Mouse (Mus musculus): Measurements from ENCODE around the gene Sipa1l1. TPM values are rescaled to one million over a fixed set of nuclear protein-coding genes. Genes with fewer than 3 reads are reported as not detected.
A peak's percentile ranks its signal among the peaks of the same experiment; 100 is the strongest.

Sipa1l1 gene
- total and polyA plus RNA-seq, 2 experiments from 2014 or later = 7.0 to 17.1 TPM

DNA sequence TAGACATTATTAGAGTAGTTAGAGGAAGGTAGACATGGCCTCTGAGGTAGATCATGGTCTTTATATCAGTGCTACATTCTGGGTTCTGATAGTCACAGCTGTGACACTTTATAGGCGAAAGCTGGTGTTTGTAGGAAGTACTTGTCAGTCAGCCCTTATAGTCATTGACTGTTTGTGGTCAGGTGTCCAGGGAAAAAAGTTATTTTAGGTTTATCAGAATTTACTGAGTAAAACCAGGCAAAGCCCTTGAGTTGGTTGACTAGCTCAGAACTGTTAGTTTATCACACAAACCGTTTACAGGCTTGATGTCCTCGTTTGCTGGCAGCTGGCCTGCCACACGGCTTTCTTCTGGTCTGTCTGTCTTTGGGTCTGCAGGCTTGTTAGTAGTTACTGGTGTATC, 61.0 kb downstream of the Sipa1l1 start:
- 37% methylated on average over 4 of the region's 4 CpGs for WGBS
- Histone ChIP-seq H3K27me3 (ENCODE audit: control insufficient read depth, insufficient read depth, low read length) (no peaks in the 10 kb centered on the region), H3K4me2 (ENCODE audit: low read depth, low read length) (no peak overlapping the region), H3K4me3 (ENCODE audit: low read depth, low read length) (no peak overlapping the region), H3K27ac (ENCODE audit: low read depth) (0 out of 2 replicates have a peak overlapping the region, but pooled peaks have one; percentile 2), H3K4me1 (ENCODE audit: control insufficient read depth, insufficient read depth) (peaks cover 49% of the 10 kb centered on the region), H3K36me3 (replicated peaks; ENCODE audit: control insufficient read depth, insufficient read depth, low read length) (no peaks in the 10 kb centered on the region), H3K9me3 (replicated peaks; ENCODE audit: control insufficient read depth, low read length) (no peaks in the 10 kb centered on the region), H3K9ac (replicated peaks; ENCODE audit: low read depth, low read length) (no peak overlapping the region)
- no peak for ATAC-seq (ENCODE audit: insufficient read depth, low read depth)
- DNase-seq (ENCODE audit: low spot score) = no peak
- no peak for TF ChIP-seq CTCF (IDR thresholded peaks at IDR 0.05; ENCODE audit: low read depth)
- TF ChIP-seq EP300 (IDR thresholded peaks at IDR 0.05; ENCODE audit: low read depth) = no peak

DNA sequence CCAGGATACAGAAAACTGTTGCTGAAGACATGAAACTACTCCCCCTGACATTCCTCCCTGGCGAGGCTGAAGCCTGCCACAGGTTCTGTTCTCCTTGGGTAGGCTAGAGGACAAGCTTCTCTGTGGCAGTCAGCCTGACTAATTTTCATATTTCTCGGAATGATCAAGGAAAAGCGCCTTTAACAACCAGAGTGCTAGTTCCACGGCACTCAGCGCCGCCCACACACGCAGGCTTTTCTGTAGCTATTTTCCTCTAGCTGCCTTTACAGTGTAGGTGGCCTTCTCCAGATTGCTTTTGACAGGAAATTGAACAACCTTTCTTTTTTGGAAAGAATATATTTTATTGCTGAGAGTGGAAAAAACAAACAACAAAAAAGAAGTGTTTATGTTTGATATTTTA, 62.1 kb downstream of the Sipa1l1 start:
- Histone ChIP-seq H3K36me3 (replicated peaks; ENCODE audit: control insufficient read depth, insufficient read depth, low read length) (no peaks in the 10 kb centered on the region), H3K9ac (replicated peaks; ENCODE audit: low read depth, low read length) (no peak overlapping the region), H3K9me3 (replicated peaks; ENCODE audit: control insufficient read depth, low read length) (no peaks in the 10 kb centered on the region), H3K27ac (ENCODE audit: low read depth) (no peak overlapping the region), H3K4me3 (ENCODE audit: low read depth, low read length) (no peak overlapping the region), H3K4me1 (ENCODE audit: control insufficient read depth, insufficient read depth) (peaks cover 42% of the 10 kb centered on the region), H3K27me3 (ENCODE audit: control insufficient read depth, insufficient read depth, low read length) (no peaks in the 10 kb centered on the region), H3K4me2 (ENCODE audit: low read depth, low read length) (no peak overlapping the region)
- WGBS = 59% methylated on average over 7 of the region's 7 CpGs
- no peak for DNase-seq (ENCODE audit: low spot score)
- ATAC-seq (ENCODE audit: insufficient read depth, low read depth) = no peak
- TF ChIP-seq EP300 (IDR thresholded peaks at IDR 0.05; ENCODE audit: low read depth) = no peak
- no peak for TF ChIP-seq CTCF (IDR thresholded peaks at IDR 0.05; ENCODE audit: low read depth)

DNA sequence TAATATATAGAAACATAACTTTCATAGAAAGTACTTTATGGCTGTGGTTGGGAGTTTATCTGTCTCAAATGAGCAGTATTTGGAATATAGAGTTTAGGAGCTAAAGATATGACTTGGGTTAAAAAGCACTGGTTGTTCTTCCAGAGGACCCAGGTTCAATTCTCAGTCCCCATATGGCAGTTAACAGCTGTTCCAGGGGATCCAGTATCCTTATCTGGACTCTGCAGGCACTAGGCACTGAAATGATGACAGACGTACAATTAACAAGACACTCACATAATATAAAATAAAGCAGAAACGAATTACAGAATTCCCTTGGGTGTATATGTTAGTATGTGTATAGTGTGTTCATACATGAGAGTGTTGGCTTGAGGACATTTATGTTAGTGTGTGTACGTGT, 64.1 kb downstream of the Sipa1l1 start:
- WGBS = 72% methylated on average over 3 of the region's 3 CpGs

DNA sequence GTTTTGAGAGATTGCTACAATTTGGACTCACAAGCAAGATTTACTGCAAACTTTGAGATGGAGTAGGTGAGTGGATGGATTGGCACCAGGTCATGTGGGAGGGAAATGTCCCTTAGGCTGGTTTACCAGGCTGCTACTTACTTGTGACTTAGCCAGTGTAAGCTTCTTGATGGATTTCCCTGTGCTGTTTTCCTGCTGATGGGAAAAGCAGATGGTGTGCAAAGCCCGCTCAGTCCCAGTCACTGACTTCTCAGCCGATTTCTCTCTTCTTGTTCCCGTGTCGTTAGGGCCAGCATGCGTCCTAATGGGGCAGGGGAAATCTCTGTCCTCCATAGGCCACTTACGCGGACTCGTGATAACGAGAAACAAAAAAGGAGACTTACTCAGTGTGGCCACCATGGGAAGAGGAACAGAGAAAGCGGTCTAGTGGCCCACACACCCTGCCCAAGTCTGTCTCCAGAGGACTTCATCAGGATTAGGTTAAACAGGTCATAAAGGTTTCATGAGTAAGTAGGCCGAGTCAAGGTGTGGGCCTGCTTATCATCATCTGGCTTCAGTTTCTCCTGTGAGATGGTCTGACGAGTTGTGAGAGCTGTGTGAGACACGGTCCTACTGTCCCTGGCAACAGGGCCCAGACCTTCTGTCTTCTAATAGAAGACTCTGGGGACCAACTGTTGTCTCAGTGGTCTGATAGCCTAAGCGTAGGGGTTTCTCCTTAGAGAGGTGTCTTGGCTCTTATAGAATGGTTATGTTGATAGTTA, 65.5 kb downstream of the Sipa1l1 start:
- no peak overlapping the region for H3K4me3 ChIP-seq (ENCODE audit: low read depth, low read length)
- no peak overlapping the region for H3K9ac ChIP-seq (replicated peaks; ENCODE audit: low read depth, low read length)
- no peak overlapping the region for H3K4me2 ChIP-seq (ENCODE audit: low read depth, low read length)
- peaks cover 46% of the 10 kb centered on the region for H3K4me1 ChIP-seq (ENCODE audit: control insufficient read depth, insufficient read depth)
- no peaks in the 10 kb centered on the region; the same call in 1 of the 2 replicates for H3K36me3 ChIP-seq (replicated peaks; ENCODE audit: control insufficient read depth, insufficient read depth, low read length)
- H3K27me3 ChIP-seq (ENCODE audit: control insufficient read depth, insufficient read depth, low read length) = no peaks in the 10 kb centered on the region
- no peak overlapping the region for H3K27ac ChIP-seq (ENCODE audit: low read depth)
- ATAC-seq (ENCODE audit: insufficient read depth, low read depth) (no peak), DNase-seq (ENCODE audit: low spot score) (no peak)
- no peaks in the 10 kb centered on the region for H3K9me3 ChIP-seq (replicated peaks; ENCODE audit: control insufficient read depth, low read length)
- TF ChIP-seq EP300 (IDR thresholded peaks at IDR 0.05; ENCODE audit: low read depth) (no peak), CTCF (IDR thresholded peaks at IDR 0.05; ENCODE audit: low read depth) (no peak)
- WGBS = 63% methylated on average over 14 of the region's 14 CpGs

More for the DNA sequence above, 64.1 kb downstream of the Sipa1l1 start:
- no peak for ATAC-seq (ENCODE audit: insufficient read depth, low read depth)
- H3K36me3 ChIP-seq (replicated peaks; ENCODE audit: control insufficient read depth, insufficient read depth, low read length) = no peaks in the 10 kb centered on the region; the same call in 1 of the 2 replicates
- no peak overlapping the region for H3K4me3 ChIP-seq (ENCODE audit: low read depth, low read length)
- H3K9me3 ChIP-seq (replicated peaks; ENCODE audit: control insufficient read depth, low read length) = no peaks in the 10 kb centered on the region
- DNase-seq (ENCODE audit: low spot score) = no peak
- no peak for TF ChIP-seq EP300 (IDR thresholded peaks at IDR 0.05; ENCODE audit: low read depth)
- no peak for TF ChIP-seq CTCF (IDR thresholded peaks at IDR 0.05; ENCODE audit: low read depth)
- no peak overlapping the region for H3K9ac ChIP-seq (replicated peaks; ENCODE audit: low read depth, low read length)
- H3K4me2 ChIP-seq (ENCODE audit: low read depth, low read length) = no peak overlapping the region
- no peak overlapping the region for H3K27ac ChIP-seq (ENCODE audit: low read depth)
- H3K4me1 ChIP-seq (ENCODE audit: control insufficient read depth, insufficient read depth) = peaks cover 41% of the 10 kb centered on the region
- no peaks in the 10 kb centered on the region for H3K27me3 ChIP-seq (ENCODE audit: control insufficient read depth, insufficient read depth, low read length)

GRCm38 (mm10) chr12:82237095-82237494, 68.0 kb downstream of the Sipa1l1 start:
- H3K4me1 ChIP-seq (ENCODE audit: control insufficient read depth, insufficient read depth) = peaks cover 22% of the 10 kb centered on the region; the same call in 1 of the 2 replicates

More at GRCm38 (mm10) chr12:82237095-82237494, 68.0 kb downstream of the Sipa1l1 start:
- WGBS = 74% methylated on average over 4 of the region's 4 CpGs
- ATAC-seq (ENCODE audit: insufficient read depth, low read depth) (no peak), DNase-seq (ENCODE audit: low spot score) (no peak)
- peak overlapping the region; percentile 63; the same call in 1 of the 2 replicates for H3K27ac ChIP-seq (ENCODE audit: low read depth)
- H3K4me3 ChIP-seq (ENCODE audit: low read depth, low read length) = no peak overlapping the region
- no peaks in the 10 kb centered on the region for H3K9me3 ChIP-seq (replicated peaks; ENCODE audit: control insufficient read depth, low read length)
- no peak overlapping the region for H3K9ac ChIP-seq (replicated peaks; ENCODE audit: low read depth, low read length)
- H3K36me3 ChIP-seq (replicated peaks; ENCODE audit: control insufficient read depth, insufficient read depth, low read length) = no peaks in the 10 kb centered on the region; the same call in 1 of the 2 replicates
- no peak for TF ChIP-seq CTCF (IDR thresholded peaks at IDR 0.05; ENCODE audit: low read depth)
- no peak overlapping the region for H3K4me2 ChIP-seq (ENCODE audit: low read depth, low read length)
- H3K27me3 ChIP-seq (ENCODE audit: control insufficient read depth, insufficient read depth, low read length) = no peaks in the 10 kb centered on the region
